Mouse (Mus musculus) embryonic fibroblast, embryonic 13.5 days (primary cell): ENCODE measurements at regions not wholly inside any gene's neighbourhood (a gene's known extent, or its start where the extent isn't known, plus 50 kb on each side); places are given as distances from the start of the nearest gene placed in this dataset.

Source experiments
- H3K27ac ChIP-seq: 2 replicates; pipeline ENCODE4 v1.5.1; 2012; ENCODE audit warnings: low read length, control low read depth, inconsistent platforms; ENCODE audit not compliant: insufficient read depth
- H3K4me1 ChIP-seq: 2 replicates; pipeline ENCODE4 v1.6.1; 2011; ENCODE audit warnings: low read length; ENCODE audit not compliant: control insufficient read depth, insufficient read depth
- H3K4me3 ChIP-seq: 2 replicates; pipeline ENCODE4 v1.5.1; 2011; ENCODE audit warnings: mild to moderate bottlenecking, control low read depth, low read length; ENCODE audit not compliant: insufficient read depth
- CTCF ChIP-seq: IDR thresholded peaks from 2 replicates; pipeline ENCODE4 v1.5.1; 2011; ENCODE audit warnings: mild to moderate bottlenecking, control low read depth, low read length, moderate library complexity, borderline replicate concordance; ENCODE audit not compliant: insufficient read depth
- POLR2A ChIP-seq: IDR thresholded peaks from 2 replicates; pipeline ENCODE4 v1.6.1; 2011; ENCODE audit warnings: low read depth, mild to moderate bottlenecking, control low read depth, low read length, moderate library complexity

DNA sequence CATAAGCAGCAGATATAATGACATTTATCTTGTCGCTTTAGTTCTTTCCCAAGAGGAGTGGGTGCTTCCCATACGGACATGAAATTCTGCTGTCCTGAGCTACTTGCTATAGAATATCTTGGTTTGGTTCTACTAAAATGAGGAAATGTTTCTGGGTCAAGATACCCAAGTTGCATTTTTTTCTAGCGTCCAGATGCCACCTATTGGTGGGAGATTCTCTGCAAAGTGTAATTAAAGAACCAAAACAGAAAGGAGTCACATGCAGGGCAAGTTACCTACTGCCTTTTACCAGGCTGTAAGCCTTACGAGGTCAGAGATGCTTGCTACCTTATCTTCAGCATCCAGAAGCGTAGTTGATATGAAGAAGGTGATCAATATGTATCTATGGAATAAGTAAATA, 156.5 kb downstream of the Lrig3 start:
- Histone ChIP-seq H3K4me1 (no peaks in the 10 kb centered on the region), H3K27ac (no peak overlapping the region)

DNA sequence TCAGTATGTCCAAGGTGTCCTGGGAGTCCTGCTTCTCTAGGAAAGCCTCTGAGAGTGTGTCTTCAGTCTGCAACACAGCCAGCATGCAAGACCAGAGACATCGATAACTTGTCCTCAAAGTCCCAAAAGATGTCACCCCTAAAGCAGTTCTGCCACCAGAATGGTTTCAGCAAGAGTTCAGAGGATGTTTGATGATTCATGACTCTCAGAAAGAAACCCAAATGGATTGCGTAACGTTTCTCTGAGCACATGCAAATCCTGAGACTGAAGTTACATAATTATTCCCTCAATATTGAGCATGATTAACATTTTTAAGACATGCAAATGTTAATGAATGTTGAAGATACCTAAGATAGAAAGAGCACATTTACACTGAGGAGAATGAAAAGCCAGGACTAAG, 167.2 kb downstream of the Lrig3 start:
- H3K27ac ChIP-seq: no peak overlapping the region
- H3K4me1 ChIP-seq: no peaks in the 10 kb centered on the region
- H3K4me3 ChIP-seq: no peak overlapping the region
- TF ChIP-seq POLR2A (no peak), CTCF (no peak)

More for the DNA sequence above, 156.5 kb downstream of the Lrig3 start:
- no peak for TF ChIP-seq POLR2A
- no peak for TF ChIP-seq CTCF
- H3K4me3 ChIP-seq: no peak overlapping the region

DNA sequence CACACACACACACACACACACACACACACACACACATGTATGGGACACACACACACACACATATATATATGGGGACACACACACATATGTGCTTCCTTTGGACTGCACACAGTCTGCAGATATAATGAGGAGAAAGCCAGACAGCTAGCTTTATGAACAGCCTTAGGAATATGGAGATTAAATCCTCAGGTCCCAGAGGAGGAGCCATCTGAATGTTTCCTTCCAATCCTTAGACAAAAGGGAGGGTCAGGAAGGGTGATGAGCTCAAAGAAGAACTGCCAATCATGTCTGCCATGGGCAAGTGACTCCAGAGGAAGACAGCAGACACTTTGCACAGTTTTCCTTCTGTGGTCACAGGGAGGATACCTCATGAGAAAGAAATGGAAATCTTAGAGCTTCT, 168.0 kb downstream of the Lrig3 start:
- Histone ChIP-seq H3K27ac (peak overlapping the region; percentile 43; the same call in 1 of the 2 replicates), H3K4me3 (no peak overlapping the region), H3K4me1 (no peaks in the 10 kb centered on the region)
- TF ChIP-seq CTCF (no peak), POLR2A (no peak)

DNA sequence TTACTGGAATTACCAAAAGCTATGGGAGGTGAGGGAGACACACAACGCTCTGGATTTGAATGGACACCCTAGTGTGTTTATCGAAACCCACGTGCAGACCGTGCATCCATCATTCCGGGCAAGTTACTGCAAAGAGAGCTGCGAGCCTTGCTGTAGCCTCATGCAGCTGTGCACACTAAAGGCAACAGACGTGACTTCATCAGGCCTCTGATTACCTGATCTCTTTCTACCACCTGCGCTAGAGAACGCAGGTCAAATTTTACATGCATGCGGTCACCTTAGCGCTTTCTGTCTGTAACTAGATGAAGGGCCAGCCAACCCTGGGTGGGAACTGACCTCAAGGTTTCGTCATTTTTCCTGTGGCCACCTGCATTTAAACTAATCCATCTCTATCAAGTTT, 172.6 kb downstream of the Lrig3 start:
- H3K4me3 ChIP-seq: no peak overlapping the region
- peaks cover 9% of the 10 kb centered on the region; the same call in 1 of the 2 replicates for H3K4me1 ChIP-seq
- TF ChIP-seq POLR2A (no peak), CTCF (no peak)
- no peak overlapping the region for H3K27ac ChIP-seq

DNA sequence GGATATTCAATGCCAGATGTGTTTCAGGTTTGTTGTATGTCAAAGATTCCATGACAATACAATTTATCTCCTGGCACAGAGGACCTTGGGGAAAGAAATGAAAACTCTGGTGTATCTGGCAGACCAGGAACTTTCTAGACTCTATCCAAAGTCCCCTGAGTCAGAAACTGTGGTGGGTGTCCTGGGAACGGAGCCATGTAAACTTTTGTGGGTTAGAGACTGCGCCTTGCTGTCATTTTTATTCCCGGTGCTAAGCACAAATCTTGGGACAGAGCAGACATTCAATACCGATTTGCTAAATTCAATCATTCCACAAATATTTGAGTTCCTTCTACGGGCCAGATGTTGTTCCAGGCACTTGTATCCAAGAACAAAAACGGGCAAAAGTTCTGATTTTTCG, 175.6 kb downstream of the Lrig3 start:
- Histone ChIP-seq H3K4me1 (peaks cover 9% of the 10 kb centered on the region), H3K27ac (peak overlapping the region; percentile 88), H3K4me3 (no peak overlapping the region; the same call in 1 of the 2 replicates)
- TF ChIP-seq CTCF: no peak
- peak; percentile 2; the same call in 1 of the 2 replicates for TF ChIP-seq POLR2A

DNA sequence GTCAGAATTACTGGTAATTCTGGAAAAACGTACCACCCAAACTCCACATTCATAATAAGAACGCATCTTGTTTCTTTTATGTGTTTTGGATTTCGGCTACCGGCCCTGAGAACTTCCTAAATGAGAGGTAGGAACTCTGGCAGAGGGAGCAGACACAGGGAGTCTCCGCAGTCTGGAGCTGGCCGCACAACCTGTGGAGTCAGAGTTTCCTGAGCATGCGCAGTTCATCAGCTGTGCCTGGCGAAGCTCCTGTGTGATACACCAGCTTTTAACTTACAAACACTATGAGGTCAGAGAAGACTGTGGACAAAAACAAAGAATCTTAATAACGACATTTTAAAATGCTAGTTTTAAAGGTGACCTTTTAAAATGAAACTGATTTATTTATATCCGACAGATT, 177.9 kb downstream of the Lrig3 start:
- TF ChIP-seq POLR2A (peak; percentile 29; the same call in 1 of the 2 replicates), CTCF (no peak)
- peaks cover 9% of the 10 kb centered on the region for H3K4me1 ChIP-seq
- no peak overlapping the region for H3K4me3 ChIP-seq
- peak overlapping the region; percentile 81; the same call in 1 of the 2 replicates for H3K27ac ChIP-seq

DNA sequence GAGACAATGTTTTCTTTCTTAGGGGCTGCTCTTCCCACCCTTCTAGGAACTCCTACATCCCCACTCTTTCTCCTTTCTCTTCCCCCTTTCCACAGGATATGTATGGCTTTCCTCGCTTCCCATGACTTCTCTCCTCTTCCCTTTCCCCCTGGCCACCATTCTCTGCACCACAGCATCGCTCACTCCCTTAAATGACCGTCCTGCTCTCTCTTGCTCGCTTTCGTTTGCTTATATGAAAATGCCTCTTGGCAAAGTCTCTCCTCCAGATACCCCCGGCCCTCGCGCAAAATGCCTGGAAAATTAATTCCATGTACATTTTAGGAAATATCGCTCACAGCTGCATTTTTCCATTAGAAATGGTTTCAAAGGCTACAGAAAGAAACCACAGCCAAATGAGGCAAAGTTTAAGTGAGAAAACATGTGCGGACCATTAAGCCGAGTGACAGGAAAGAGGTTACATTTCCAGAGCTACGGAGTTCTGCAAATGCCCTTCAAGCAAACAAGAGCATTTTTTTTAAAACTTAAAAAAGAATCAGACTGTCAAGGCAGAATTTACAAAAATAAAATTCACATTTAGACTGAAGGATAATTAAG, 178.7 kb downstream of the Lrig3 start:
- H3K4me3 ChIP-seq: no peak overlapping the region; the same call in 1 of the 2 replicates
- H3K4me1 ChIP-seq: peaks cover 9% of the 10 kb centered on the region
- TF ChIP-seq POLR2A: peak; percentile 21; the same call in 1 of the 2 replicates
- TF ChIP-seq CTCF: no peak
- peak overlapping the region; percentile 81 for H3K27ac ChIP-seq

DNA sequence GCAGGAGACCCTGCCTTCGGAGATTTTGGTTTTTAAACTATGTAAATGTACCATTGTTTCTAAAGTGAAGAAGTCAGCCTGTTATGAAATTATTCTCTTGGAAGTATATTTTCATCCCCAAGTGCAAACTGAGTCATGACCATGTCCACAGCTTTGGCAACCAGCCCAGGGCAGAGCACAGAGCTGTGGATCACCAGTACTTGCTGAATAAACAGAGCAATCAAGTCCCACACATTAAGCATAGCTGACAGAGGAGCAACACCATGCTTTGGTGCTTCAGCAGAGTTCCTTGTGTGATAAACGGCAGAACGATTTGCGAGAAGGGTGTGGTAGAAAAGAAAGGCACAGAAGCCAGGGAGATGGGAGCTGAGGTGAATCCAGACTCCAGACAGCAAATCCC, 191.3 kb downstream of the Lrig3 start:
- peaks cover 3% of the 10 kb centered on the region; the same call in 1 of the 2 replicates for H3K4me1 ChIP-seq
- TF ChIP-seq CTCF: no peak
- no peak overlapping the region for H3K4me3 ChIP-seq
- 0 out of 2 replicates have a peak overlapping the region, but pooled peaks have one; percentile 2 for H3K27ac ChIP-seq

DNA sequence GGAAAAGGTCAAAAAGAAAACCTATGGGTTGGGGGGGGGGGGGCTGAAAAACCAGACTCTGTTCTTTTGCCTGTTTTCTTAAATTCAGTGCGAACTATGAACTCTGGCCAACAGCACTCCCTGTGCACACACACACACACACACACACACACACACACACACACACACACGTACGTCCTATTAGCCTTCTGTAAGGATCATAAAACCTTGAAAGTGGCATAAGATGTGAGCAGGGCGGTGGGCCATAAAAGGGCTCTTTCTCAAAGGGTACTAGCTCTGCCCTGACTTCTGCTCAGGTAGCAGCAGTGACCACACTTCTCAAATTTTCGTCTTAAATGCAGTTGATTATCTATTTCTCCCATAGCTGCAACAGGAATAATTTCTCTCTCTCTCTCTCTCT, 199.2 kb downstream of the Lrig3 start:
- Histone ChIP-seq H3K27ac (no peak overlapping the region), H3K4me3 (no peak overlapping the region), H3K4me1 (no peaks in the 10 kb centered on the region)
- TF ChIP-seq CTCF: no peak
- TF ChIP-seq POLR2A: no peak

DNA sequence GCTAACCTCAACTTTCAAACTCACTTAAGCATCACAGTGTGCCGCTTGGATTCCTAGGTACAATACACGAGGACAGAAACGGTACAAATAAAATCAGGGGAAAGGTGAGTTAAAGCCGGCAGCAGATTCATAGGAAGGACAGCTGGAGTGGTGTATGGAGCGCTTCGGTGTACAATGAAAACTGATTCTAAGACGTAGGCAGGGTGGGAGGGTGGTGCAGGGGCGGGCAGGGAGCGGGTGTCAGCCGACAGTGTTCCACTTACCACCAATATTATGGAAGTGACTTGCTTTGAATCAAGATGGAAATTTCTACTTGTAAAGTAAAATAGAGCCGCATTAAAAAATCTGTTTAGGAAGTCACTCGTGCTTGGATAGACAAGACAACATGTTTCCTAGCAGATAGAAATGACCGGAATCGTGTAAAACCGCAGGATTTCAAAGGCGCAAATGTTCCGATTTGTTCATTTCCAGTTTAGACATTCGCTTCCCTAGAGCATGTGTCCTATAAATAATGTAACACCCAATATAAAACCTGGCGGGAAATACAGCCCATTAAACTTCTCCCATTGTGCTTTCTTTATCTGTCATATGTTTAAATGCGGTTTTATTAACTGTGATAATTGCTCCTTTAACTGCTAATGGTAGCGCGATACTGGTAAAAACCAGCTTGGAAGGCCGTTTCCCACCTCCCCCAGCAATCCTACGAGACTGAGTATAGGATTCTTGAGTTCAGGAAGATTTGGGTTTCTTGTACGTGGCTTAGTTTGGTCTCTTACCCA, 203.3 kb downstream of the Lrig3 start:
- Histone ChIP-seq H3K4me1 (no peaks in the 10 kb centered on the region), H3K27ac (no peak overlapping the region), H3K4me3 (no peak overlapping the region)
- no peak for TF ChIP-seq POLR2A
- TF ChIP-seq CTCF: no peak
